Mouse (Mus musculus) urinary bladder, postnatal 36 days (tissue): Measurements from ENCODE around the gene Mipep.
A peak's percentile ranks its signal among the peaks of the same experiment; 100 is the strongest.

Source experiments
- DNase-seq, 2 experiments: peaks; one replicate each; pipeline ENCODE4 v3.0.0; 2022; ENCODE audit warnings: low spot score in 2 of 2, mixed read lengths in 1 of 2

Mipep gene

GRCm38 (mm10) chr14:60784427-60785315 lies at the start of gene Mipep:
Mipep (plus strand) TSS chr14:60784573.
- DNase-seq: peak; percentile 74 to 76

GRCm38 (mm10) chr14:60735206-60735605 lies 49.2 kb upstream of the Mipep start:
- no peak for DNase-seq

GRCm38 (mm10) chr14:60735848-60736547 lies 48.4 kb upstream of the Mipep start:
- no peak for DNase-seq

- no peak for DNase-seq
Observed at GRCm38 (mm10) chr14:60736591-60737192, 47.7 kb upstream of the Mipep start.

- no peak for DNase-seq
Observed at GRCm38 (mm10) chr14:60737202-60737611, 47.2 kb upstream of the Mipep start.

- no peak for DNase-seq
Observed at GRCm38 (mm10) chr14:60738434-60738938, 45.9 kb upstream of the Mipep start.

- no peak for DNase-seq
Observed at GRCm38 (mm10) chr14:60739155-60739554, 45.2 kb upstream of the Mipep start.

- no peak for DNase-seq
Observed at GRCm38 (mm10) chr14:60739616-60740015, 44.8 kb upstream of the Mipep start.

- no peak for DNase-seq
Observed at GRCm38 (mm10) chr14:60740507-60740906, 43.9 kb upstream of the Mipep start.

- no peak for DNase-seq
Observed at GRCm38 (mm10) chr14:60741033-60741432, 43.3 kb upstream of the Mipep start.

GRCm38 (mm10) chr14:60741490-60741981 lies 42.8 kb upstream of the Mipep start:
- DNase-seq: no peak

- no peak for DNase-seq
Observed at GRCm38 (mm10) chr14:60743681-60744080, 40.7 kb upstream of the Mipep start.

- DNase-seq: no peak
Observed at GRCm38 (mm10) chr14:60745201-60745600, 39.2 kb upstream of the Mipep start.

GRCm38 (mm10) chr14:60746141-60746540 lies 38.2 kb upstream of the Mipep start:
- DNase-seq: no peak

GRCm38 (mm10) chr14:60747154-60747870 lies 37.1 kb upstream of the Mipep start:
- DNase-seq: no peak

GRCm38 (mm10) chr14:60749880-60750279 lies 34.5 kb upstream of the Mipep start:
- no peak for DNase-seq

- no peak for DNase-seq
Observed at GRCm38 (mm10) chr14:60751581-60751980, 32.8 kb upstream of the Mipep start.

- no peak for DNase-seq
Observed at GRCm38 (mm10) chr14:60752892-60753800, 31.2 kb upstream of the Mipep start.

GRCm38 (mm10) chr14:60753801-60754126 lies 30.6 kb upstream of the Mipep start:
- no peak for DNase-seq

- DNase-seq: no peak
Observed at GRCm38 (mm10) chr14:60754656-60755055, 29.7 kb upstream of the Mipep start.
